Mouse (Mus musculus) hindbrain, embryonic 16.5 days (tissue): ENCODE results near the gene Fastk. TPM values are rescaled to one million over a fixed set of nuclear protein-coding genes. Genes with fewer than 3 reads are reported as not detected.
A peak's percentile ranks its signal among the peaks of the same experiment; 100 is the strongest.

ENCODE experiments used
- ATAC-seq: fragments of 200-750 bp; cut with Nextera tagmentation; 2 replicates; pipeline ENCODE4 v1.8.0; 2017; ENCODE audit warnings: moderate TSS enrichment, moderate library complexity
- H3K27ac ChIP-seq: fragments of 300-500 bp; sonication (generic); 2 replicates; pipeline ENCODE4 v1.5.1; 2014; ENCODE audit warnings: low read depth, mild to moderate bottlenecking, control low read depth, low read length, moderate library complexity
- H3K27me3 ChIP-seq: fragments of 300-500 bp; sonication (generic); replicated peaks from 2 replicates; pipeline ENCODE4 v1.6.1; 2014; ENCODE audit warnings: low read length; ENCODE audit not compliant: control insufficient read depth, insufficient read depth
- H3K36me3 ChIP-seq: fragments of 300-500 bp; sonication (generic); 2 replicates; pipeline ENCODE4 v1.6.1; 2014; ENCODE audit warnings: mild to moderate bottlenecking, low read length, moderate library complexity, mixed read lengths; ENCODE audit not compliant: control insufficient read depth, insufficient read depth
- H3K4me1 ChIP-seq: fragments of 300-500 bp; sonication (generic); 2 replicates; pipeline ENCODE4 v1.6.1; 2014; ENCODE audit warnings: low read depth, low read length; ENCODE audit not compliant: control insufficient read depth, insufficient read depth
- H3K4me2 ChIP-seq: fragments of 300-500 bp; sonication (generic); 2 replicates; pipeline ENCODE4 v1.6.1; 2014; ENCODE audit warnings: mild to moderate bottlenecking, low read length, control low read depth, moderate library complexity
- H3K4me3 ChIP-seq: fragments of 300-500 bp; sonication (generic); 2 replicates; pipeline ENCODE4 v1.5.1; 2014; ENCODE audit warnings: mild to moderate bottlenecking, low read length, control low read depth, moderate library complexity
- H3K9ac ChIP-seq: fragments of 300-500 bp; sonication (generic); 2 replicates; pipeline ENCODE4 v1.6.1; 2014; ENCODE audit warnings: low read depth, mild to moderate bottlenecking, control low read depth, low read length, moderate library complexity
- H3K9me3 ChIP-seq: fragments of 300-500 bp; sonication (generic); 2 replicates; pipeline ENCODE4 v1.6.1; 2014; ENCODE audit warnings: mild to moderate bottlenecking, low read length, moderate library complexity; ENCODE audit not compliant: control insufficient read depth
- WGBS: fragments of 180-500 bp; shearing (Covaris S2); extraction: QIAGEN DNeasy Blood & Tissue Kit; methylation state at CpG from one replicate; pipeline ENCODE4 v1.1.7; 2014; 5-methylcytosine and 5-hydroxymethylcytosine counted together
- polyA plus RNA-seq: library from polyadenylated mRNA; unstranded; fragments of >200 nt; fragmentation: Nextera tagmentation; extraction: Ambion mirVana; gene quantifications from 2 replicates; pipeline ENCODE4 v1.2.1, GENCODE M21; 2015

Gene Fastk
- polyA plus RNA-seq, 1 experiment from 2014 or later: 107 TPM

DNA sequence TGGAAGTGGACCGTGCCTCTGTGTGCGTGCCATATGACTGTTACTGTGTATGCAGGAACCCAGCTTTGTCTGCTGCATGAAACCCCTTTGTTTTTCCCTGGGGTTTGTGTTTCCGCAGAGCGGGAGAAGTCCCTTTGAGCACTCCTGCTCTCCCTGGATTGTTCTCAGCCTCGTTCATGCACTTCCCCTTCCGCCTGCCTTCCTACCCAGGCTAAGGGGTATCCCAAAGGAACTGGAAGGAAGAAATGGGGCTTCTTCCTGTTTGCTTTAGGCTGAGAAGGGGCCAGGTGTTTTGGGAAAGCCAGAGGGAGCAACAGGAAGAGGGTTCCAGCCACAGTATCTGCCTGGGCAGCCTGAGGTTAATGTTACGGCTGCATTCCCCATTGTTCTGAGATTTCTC lies 10.5 kb upstream of the Fastk start:
- H3K36me3 ChIP-seq: peaks cover 4% of the 10 kb centered on the region
- no peaks in the 10 kb centered on the region for H3K9me3 ChIP-seq
- no peak overlapping the region for H3K9ac ChIP-seq
- WGBS: 42% methylated on average over 7 of the region's 7 CpGs
- H3K27me3 ChIP-seq: no peaks in the 10 kb centered on the region
- no peak overlapping the region for H3K27ac ChIP-seq
- peaks cover 41% of the 10 kb centered on the region for H3K4me1 ChIP-seq
- no peak overlapping the region for H3K4me3 ChIP-seq
- no peak for ATAC-seq
- peak overlapping the region; percentile 27 for H3K4me2 ChIP-seq

DNA sequence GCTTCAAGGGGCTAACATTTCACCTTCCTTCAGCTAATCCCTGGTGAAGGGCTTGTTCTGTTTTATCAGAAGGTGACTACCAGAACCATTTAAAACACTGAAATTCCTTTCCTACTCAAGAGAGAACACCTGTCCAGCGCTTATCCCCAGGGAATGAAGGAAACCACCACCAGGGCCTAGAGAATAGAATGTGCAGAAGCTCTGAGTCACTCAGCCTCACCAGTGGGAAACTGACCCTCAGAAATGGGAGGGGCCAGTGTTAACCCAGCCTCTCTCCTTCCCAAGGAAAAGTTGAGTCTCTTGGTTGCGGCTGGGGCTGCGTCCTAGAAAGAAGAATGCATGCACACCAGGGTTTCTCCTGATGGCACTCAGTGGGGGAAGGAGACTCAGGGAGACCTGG lies 10.0 kb upstream of the Fastk start:
- H3K4me2 ChIP-seq: peak overlapping the region; percentile 97
- no peak overlapping the region for H3K27ac ChIP-seq
- H3K4me1 ChIP-seq: peaks cover 41% of the 10 kb centered on the region
- no peak overlapping the region for H3K9ac ChIP-seq
- H3K9me3 ChIP-seq: no peaks in the 10 kb centered on the region
- H3K36me3 ChIP-seq: peaks cover 4% of the 10 kb centered on the region
- 55% methylated on average over 3 of the region's 3 CpGs for WGBS
- H3K27me3 ChIP-seq: no peaks in the 10 kb centered on the region
- H3K4me3 ChIP-seq: no peak overlapping the region
- no peak for ATAC-seq

DNA sequence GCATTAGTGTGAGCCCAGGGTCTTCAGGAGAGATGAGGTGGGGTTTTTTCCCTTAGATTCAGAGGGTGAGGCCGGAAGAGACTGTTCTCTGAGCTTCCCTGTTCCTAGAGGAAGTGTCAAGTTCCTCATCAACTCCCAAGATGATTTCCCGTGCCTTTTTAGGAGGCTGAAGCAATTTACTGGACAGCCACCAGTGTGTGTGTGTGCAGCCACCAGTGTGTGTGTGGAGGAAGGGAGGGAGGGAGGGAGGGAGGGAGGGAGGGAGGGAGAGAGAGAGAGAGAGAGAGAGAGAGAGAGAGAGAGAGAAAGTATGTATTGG lies 8.9 kb upstream of the Fastk start:
- H3K36me3 ChIP-seq: peaks cover 4% of the 10 kb centered on the region; the same call in 1 of the 2 replicates
- no peaks in the 10 kb centered on the region for H3K27me3 ChIP-seq
- H3K9me3 ChIP-seq: no peaks in the 10 kb centered on the region
- WGBS: 7% methylated on average over 2 of the region's 2 CpGs
- peaks cover 41% of the 10 kb centered on the region for H3K4me1 ChIP-seq
- peak overlapping the region; percentile 95; the same call in 1 of the 2 replicates for H3K9ac ChIP-seq
- ATAC-seq: no peak
- peak overlapping the region; percentile 86 for H3K27ac ChIP-seq
- H3K4me3 ChIP-seq: peak overlapping the region; percentile 97
- H3K4me2 ChIP-seq: peak overlapping the region; percentile 97

DNA sequence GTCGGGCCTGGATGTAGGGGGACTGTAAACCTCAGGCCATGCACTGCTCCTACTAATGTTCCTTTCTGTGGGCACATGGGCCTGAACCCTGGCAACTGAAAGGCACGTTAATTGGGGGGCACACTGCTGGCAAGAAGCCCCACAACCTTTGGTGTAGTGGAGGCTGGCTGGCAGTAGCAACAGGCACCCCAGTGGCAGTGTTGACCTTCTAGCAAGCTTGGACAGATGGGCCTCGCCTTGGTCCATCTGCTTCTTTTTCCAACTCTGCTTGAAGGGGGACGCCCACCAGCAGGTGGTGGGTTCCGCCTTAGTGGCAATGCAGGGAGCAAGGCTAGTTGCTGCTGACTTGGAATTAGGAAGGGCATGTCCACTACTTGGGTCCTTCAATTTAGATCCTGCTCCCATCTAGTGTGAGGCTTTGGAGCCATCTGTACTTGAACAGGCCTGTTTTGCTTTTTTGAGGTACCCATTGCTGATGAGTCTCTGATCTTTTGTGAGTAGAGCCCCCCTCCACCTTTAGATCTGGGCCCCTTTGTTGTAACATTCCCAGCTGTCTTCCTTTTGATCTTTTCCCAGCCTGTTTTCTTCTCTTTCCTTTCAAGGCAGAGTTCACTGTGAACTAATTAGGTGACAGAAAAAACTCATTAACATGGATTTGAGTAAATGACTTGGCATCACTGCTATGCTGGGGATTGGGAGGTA lies 8.3 kb upstream of the Fastk start:
- no peaks in the 10 kb centered on the region for H3K27me3 ChIP-seq

DNA sequence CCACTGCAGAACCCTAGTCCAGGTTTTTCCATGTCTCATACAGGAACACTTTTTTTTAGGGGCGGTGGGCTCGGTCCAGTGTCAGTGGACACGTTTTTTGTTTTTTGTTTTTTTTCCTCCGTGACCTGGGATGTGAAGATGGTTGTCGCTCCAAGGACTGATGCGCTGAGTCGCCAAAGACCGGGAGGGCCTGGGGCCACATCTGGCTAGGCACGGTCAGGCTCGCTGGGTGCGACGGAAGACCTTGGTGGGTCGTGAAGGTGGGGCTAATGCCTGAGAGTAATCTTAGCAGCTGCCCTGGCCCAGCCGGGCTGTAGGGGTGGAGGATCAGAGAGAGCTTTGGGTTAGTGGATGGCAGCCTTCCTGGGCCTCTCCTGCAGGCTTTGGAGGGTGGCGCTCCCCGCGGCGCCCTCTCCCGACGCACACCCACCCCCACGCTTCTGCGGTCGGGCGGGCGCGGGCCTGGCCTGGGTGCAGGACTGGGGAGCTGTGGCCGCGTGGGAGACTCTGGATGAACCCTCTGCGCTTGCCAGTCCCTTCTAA lies 7.7 kb upstream of the Fastk start:
- peak; percentile 10 for ATAC-seq
- H3K27me3 ChIP-seq: no peaks in the 10 kb centered on the region
- H3K4me2 ChIP-seq: peak overlapping the region; percentile 97
- no peaks in the 10 kb centered on the region for H3K36me3 ChIP-seq
- peak overlapping the region; percentile 95 for H3K9ac ChIP-seq
- peak overlapping the region; percentile 86 for H3K27ac ChIP-seq
- 1% methylated on average over 29 of the region's 29 CpGs for WGBS
- H3K4me3 ChIP-seq: peak overlapping the region; percentile 97
- no peaks in the 10 kb centered on the region for H3K9me3 ChIP-seq
- H3K4me1 ChIP-seq: peaks cover 45% of the 10 kb centered on the region

More for the DNA sequence above, 8.3 kb upstream of the Fastk start:
- Histone ChIP-seq H3K36me3 (peaks cover 4% of the 10 kb centered on the region; the same call in 1 of the 2 replicates), H3K9me3 (no peaks in the 10 kb centered on the region), H3K4me2 (peak overlapping the region; percentile 97), H3K4me1 (peaks cover 41% of the 10 kb centered on the region), H3K4me3 (peak overlapping the region; percentile 97), H3K27ac (peak overlapping the region; percentile 86), H3K9ac (peak overlapping the region; percentile 95)
- WGBS: 3% methylated on average over 5 of the region's 5 CpGs
- ATAC-seq: no peak; the same call in none of the 2 replicates

DNA sequence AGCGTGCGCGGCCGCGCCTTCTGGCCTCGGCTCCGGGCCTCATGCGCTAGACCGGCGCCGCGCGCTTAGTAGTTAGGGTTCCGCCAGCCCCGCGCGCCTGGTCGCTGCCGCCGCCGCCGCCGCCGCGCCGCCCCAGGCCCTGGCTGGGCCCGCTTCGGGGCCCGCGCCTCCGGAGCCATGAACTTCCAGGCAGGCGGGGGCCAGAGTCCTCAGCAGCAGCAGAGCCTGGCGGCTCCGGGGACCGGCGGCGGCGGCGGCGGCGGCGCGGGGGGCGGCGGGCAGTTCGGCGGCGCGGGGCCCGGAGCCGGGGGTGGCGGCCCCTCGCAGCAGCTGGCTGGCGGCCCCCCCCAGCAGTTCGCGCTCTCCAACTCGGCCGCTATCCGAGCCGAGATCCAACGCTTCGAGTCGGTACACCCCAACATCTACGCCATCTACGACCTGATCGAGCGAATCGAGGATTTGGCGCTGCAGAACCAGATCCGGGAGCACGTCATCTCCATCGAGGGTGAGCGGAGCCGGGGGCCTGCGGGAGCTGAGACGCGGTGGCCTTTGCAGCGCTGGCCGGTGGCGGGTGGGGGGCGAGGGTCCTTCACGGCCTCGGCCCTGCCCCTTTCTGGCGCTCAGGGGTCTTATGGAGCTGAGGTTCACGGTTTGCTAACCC lies 7.1 kb upstream of the Fastk start, which contains the start of gene Agap3:
Gene Agap3, plus strand, starts transcription at position 148 of the 661 bp plus-strand sequence.
- Histone ChIP-seq H3K4me2 (peak within 1 kb of the TSS; percentile 97), H3K9ac (peak within 1 kb of the TSS; percentile 95), H3K9me3 (no peaks in the 10 kb centered on the region), H3K4me3 (peak within 1 kb of the TSS; percentile 97), H3K27me3 (no peaks in the 10 kb centered on the region), H3K4me1 (peaks cover 47% of the 10 kb centered on the region), H3K36me3 (no peaks in the 10 kb centered on the region), H3K27ac (peak within 1 kb of the TSS; percentile 86)
- WGBS: under 1% methylated on average over 49 of the region's 85 CpGs
- ATAC-seq: peak; percentile 1; the same call in 1 of the 2 replicates

DNA sequence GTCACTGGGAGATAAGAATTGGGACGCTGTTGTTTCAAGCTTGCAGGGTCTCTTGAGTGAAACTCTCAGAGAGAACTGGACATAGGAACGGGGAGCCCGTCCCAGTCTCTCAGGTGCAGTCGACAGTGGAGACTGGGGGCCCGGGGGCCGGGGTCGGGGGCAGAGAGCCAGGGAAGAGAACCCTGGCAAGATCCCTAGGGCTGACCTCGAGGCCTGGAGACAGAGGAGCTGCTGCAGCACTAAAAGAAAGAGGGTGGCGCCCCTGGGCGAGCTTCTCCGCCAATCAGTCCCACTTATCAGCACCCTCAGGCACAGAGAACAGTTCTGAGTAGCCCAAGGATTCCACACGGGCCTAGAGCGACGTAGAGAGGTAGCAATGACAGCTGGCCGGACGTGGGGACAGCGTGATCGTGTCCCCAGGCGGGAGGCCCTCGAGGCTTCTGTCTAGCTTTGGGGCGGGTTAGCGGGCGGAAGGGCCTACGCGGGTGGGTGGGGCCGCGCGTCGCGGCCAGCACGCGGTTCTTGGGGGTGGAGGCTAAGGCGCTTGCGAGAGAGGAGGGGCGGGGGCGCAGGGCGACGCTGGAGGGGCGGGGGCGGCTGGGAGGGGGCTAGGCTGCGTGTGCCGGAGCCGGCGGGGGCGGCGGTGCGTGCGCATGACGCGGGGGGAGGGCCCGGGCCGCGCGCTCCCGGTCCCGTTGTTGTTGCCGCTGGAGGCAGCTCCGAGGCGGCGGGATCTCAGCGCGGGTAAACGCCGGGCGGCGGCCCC lies 6.4 kb upstream of the Fastk start:
- Histone ChIP-seq H3K4me2 (peak overlapping the region; percentile 97), H3K4me1 (peaks cover 53% of the 10 kb centered on the region), H3K4me3 (peak overlapping the region; percentile 97), H3K27ac (peak overlapping the region; percentile 86), H3K27me3 (no peaks in the 10 kb centered on the region), H3K9me3 (no peaks in the 10 kb centered on the region), H3K9ac (peak overlapping the region; percentile 95), H3K36me3 (no peaks in the 10 kb centered on the region)
- peak; percentile 72 for ATAC-seq
- WGBS: 1% methylated on average over 40 of the region's 66 CpGs

DNA sequence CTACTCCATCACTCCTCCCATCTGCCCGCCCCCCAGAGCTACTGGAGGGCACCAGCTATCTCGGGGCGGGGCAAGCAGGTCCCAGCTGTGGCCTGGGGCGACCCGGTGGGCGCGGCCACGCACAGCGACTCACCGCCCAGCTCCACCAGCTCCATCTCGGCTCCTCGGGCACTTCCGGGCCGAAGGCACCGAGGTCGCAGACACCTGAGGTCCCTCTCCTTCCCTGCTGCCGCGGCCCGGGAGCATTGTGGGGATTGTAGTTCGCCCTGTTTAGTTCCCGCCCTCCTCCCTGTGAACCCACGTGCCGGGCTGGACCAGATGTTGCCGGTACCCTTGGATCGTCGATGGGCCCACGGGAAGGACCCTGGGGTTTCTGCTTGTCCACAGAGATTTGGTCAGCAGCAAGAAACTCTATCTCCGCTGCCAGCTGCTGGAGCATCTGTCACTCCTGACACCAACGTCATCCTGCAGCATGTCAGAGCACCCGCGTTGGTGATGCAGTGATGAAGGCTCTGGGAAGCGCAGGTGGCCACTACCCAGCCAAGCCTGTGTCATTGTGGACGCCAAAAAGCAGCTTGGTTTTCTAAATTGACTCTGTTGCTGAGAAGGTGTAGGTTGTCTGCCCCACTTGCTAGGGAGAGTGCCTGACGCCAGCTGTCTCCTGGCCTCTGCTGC lies 2.7 kb upstream of the Fastk start, which contains the start of gene Tmub1:
Gene Tmub1, minus strand, starts transcription at position 231 of the 675 bp plus-strand sequence.
- H3K27ac ChIP-seq: peak within 1 kb of the TSS; percentile 5
- WGBS: 1% methylated on average over 34 of the region's 34 CpGs
- H3K9ac ChIP-seq: peak within 1 kb of the TSS; percentile 76
- H3K27me3 ChIP-seq: no peaks in the 10 kb centered on the region
- H3K4me1 ChIP-seq: peaks cover 32% of the 10 kb centered on the region
- H3K36me3 ChIP-seq: no peaks in the 10 kb centered on the region
- H3K9me3 ChIP-seq: no peaks in the 10 kb centered on the region
- peak within 1 kb of the TSS; percentile 64 for H3K4me2 ChIP-seq
- H3K4me3 ChIP-seq: peak within 1 kb of the TSS; percentile 60
- ATAC-seq: peak; percentile 63
